Mouse (Mus musculus): ENCODE measurements around the gene Proser3. TPM values are rescaled to one million over a fixed set of nuclear protein-coding genes. Genes with fewer than 3 reads are reported as not detected.
A peak's percentile ranks its signal among the peaks of the same experiment; 100 is the strongest.

Proser3 gene
- polyA plus RNA-seq, 1 experiment from 2014 or later, result 12.6 TPM

GRCm38 (mm10) chr7:30533941-30534632 is 18.0 kb downstream of the Proser3 start:
- Histone ChIP-seq H3K27me3 (ENCODE audit: control insufficient read depth, insufficient read depth, low read length) (no peaks in the 10 kb centered on the region), H3K27ac (ENCODE audit: low read length) (no peak overlapping the region), H3K9ac (ENCODE audit: low read length) (peak overlapping the region; percentile 80), H3K36me3 (ENCODE audit: control insufficient read depth, insufficient read depth, low read length) (peaks cover 11% of the 10 kb centered on the region; the same call in 1 of the 2 replicates), H3K4me1 (ENCODE audit: control insufficient read depth, insufficient read depth, low read length) (peaks cover 9% of the 10 kb centered on the region), H3K9me3 (replicated peaks; ENCODE audit: control insufficient read depth, low read length) (no peaks in the 10 kb centered on the region), H3K4me3 (replicated peaks; ENCODE audit: low read length) (peak overlapping the region; percentile 78), H3K4me2 (ENCODE audit: low read depth, low read length) (peak overlapping the region; percentile 73)
- peak; percentile 12 for ATAC-seq (ENCODE audit: insufficient read depth, low FRiP score)
- 9% methylated on average over 26 of the region's 26 CpGs for WGBS

GRCm38 (mm10) chr7:30532931-30533330 is 19.2 kb downstream of the Proser3 start:
- Histone ChIP-seq H3K27ac (ENCODE audit: low read length) (no peak overlapping the region), H3K4me2 (ENCODE audit: low read depth, low read length) (0 out of 2 replicates have a peak overlapping the region, but pooled peaks have one; percentile 13), H3K9me3 (replicated peaks; ENCODE audit: control insufficient read depth, low read length) (no peaks in the 10 kb centered on the region), H3K4me1 (ENCODE audit: control insufficient read depth, insufficient read depth, low read length) (peaks cover 9% of the 10 kb centered on the region), H3K9ac (ENCODE audit: low read length) (no peak overlapping the region), H3K4me3 (replicated peaks; ENCODE audit: low read length) (no peak overlapping the region), H3K36me3 (ENCODE audit: control insufficient read depth, insufficient read depth, low read length) (peaks cover 11% of the 10 kb centered on the region; the same call in 1 of the 2 replicates), H3K27me3 (ENCODE audit: control insufficient read depth, insufficient read depth, low read length) (no peaks in the 10 kb centered on the region)
- 46% methylated on average over 8 of the region's 8 CpGs for WGBS
- ATAC-seq (ENCODE audit: insufficient read depth, low FRiP score), result 0 out of 2 replicates have a peak, but pooled peaks have one; percentile 8

DNA sequence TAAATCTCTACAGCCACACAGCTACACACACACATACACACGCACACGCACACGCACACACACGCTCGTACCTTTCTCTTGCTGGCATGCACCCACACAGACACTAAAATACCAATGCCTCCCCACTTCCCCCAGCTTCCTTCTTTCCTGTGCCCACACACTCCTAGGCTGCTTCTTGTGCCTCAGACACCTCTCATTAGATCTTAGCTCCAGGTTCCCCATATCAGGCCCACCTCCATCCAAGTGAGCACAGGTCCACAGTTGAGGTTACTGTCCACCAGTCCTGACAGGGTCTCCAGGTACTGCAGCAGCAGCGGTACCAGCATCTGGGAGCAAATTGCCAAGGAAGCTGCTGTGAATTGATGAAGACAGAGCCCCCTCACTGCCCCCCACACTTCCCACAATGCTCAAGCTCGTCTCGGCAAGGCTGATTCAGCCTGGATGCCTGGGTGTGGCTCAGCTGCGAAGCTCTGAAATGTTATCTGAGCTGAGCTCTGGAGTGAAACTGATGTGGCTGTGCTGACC is 20.7 kb downstream of the Proser3 start:
- H3K9me3 ChIP-seq (replicated peaks; ENCODE audit: control insufficient read depth, low read length), result no peaks in the 10 kb centered on the region
- H3K4me1 ChIP-seq (ENCODE audit: control insufficient read depth, insufficient read depth, low read length), result peaks cover 13% of the 10 kb centered on the region
- peaks cover 11% of the 10 kb centered on the region; the same call in 1 of the 2 replicates for H3K36me3 ChIP-seq (ENCODE audit: control insufficient read depth, insufficient read depth, low read length)
- H3K27ac ChIP-seq (ENCODE audit: low read length), result no peak overlapping the region
- WGBS, result 78% methylated on average over 9 of the region's 9 CpGs
- H3K27me3 ChIP-seq (ENCODE audit: control insufficient read depth, insufficient read depth, low read length), result no peaks in the 10 kb centered on the region
- H3K4me3 ChIP-seq (replicated peaks; ENCODE audit: low read length), result no peak overlapping the region
- no peak overlapping the region for H3K4me2 ChIP-seq (ENCODE audit: low read depth, low read length)
- ATAC-seq (ENCODE audit: insufficient read depth, low FRiP score), result no peak
- H3K9ac ChIP-seq (ENCODE audit: low read length), result peak overlapping the region; percentile 48; the same call in 1 of the 2 replicates

GRCm38 (mm10) chr7:30526981-30527380 is 25.1 kb downstream of the Proser3 start:
- no peak for ATAC-seq (ENCODE audit: insufficient read depth, low FRiP score)
- H3K9me3 ChIP-seq (replicated peaks; ENCODE audit: control insufficient read depth, low read length), result no peaks in the 10 kb centered on the region
- peaks cover 11% of the 10 kb centered on the region; the same call in 1 of the 2 replicates for H3K36me3 ChIP-seq (ENCODE audit: control insufficient read depth, insufficient read depth, low read length)
- WGBS, result 82% methylated on average over 14 of the region's 14 CpGs
- peaks cover 10% of the 10 kb centered on the region for H3K4me1 ChIP-seq (ENCODE audit: control insufficient read depth, insufficient read depth, low read length)
- H3K4me3 ChIP-seq (replicated peaks; ENCODE audit: low read length), result no peak overlapping the region
- H3K27ac ChIP-seq (ENCODE audit: low read length), result no peak overlapping the region
- H3K4me2 ChIP-seq (ENCODE audit: low read depth, low read length), result no peak overlapping the region
- no peaks in the 10 kb centered on the region for H3K27me3 ChIP-seq (ENCODE audit: control insufficient read depth, insufficient read depth, low read length)
- peak overlapping the region; percentile 63; the same call in 1 of the 2 replicates for H3K9ac ChIP-seq (ENCODE audit: low read length)

DNA sequence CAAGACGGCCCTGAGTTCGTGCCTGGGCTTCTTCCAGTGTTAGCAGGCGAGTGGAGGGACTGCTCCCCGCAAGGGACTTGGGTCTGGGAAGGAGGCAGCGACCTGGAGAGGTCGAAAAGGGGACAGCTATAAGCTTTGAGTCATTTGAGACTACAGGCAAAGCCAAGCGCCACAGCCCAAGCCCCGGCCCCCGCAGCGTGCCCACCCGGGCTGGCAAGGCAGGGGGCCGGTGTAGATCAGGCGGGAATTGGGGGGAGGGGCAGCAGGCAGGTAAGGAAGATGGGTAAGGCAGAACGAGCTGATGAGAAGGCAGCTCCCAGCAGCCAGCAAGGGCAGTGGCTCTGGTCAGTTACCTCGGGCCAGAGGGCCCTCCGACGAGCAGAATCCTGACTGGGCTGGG is 25.7 kb downstream of the Proser3 start:
- Histone ChIP-seq H3K4me2 (ENCODE audit: low read depth, low read length) (peak overlapping the region; percentile 35), H3K36me3 (ENCODE audit: control insufficient read depth, insufficient read depth, low read length) (peaks cover 11% of the 10 kb centered on the region; the same call in 1 of the 2 replicates), H3K9ac (ENCODE audit: low read length) (peak overlapping the region; percentile 63), H3K27ac (ENCODE audit: low read length) (peak overlapping the region; percentile 15; the same call in 1 of the 2 replicates), H3K4me1 (ENCODE audit: control insufficient read depth, insufficient read depth, low read length) (peaks cover 10% of the 10 kb centered on the region), H3K27me3 (ENCODE audit: control insufficient read depth, insufficient read depth, low read length) (no peaks in the 10 kb centered on the region), H3K4me3 (replicated peaks; ENCODE audit: low read length) (no peak overlapping the region), H3K9me3 (replicated peaks; ENCODE audit: control insufficient read depth, low read length) (no peaks in the 10 kb centered on the region)
- no peak for ATAC-seq (ENCODE audit: insufficient read depth, low FRiP score)
- WGBS, result 34% methylated on average over 17 of the region's 17 CpGs

DNA sequence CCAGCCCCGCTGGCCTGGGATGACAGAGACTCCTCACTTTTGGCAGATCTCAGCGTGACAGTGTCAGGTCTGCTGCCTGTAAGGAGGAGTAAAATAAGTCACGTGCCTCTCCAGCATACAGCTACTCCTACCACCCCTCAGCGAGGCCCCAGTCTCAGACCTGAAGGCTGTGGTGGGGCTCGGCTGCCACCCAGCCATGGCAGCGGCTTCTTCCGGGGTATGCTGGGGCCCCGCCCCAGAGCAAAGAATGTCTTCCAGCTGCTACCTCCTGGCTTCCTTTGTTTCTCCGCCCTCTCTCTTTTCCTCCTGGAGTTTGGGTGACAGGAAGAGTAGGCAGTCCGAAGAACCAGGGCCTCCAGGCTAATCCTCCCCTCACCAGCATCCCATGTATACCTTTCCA is 26.1 kb downstream of the Proser3 start:
- Histone ChIP-seq H3K4me2 (ENCODE audit: low read depth, low read length) (peak overlapping the region; percentile 35), H3K36me3 (ENCODE audit: control insufficient read depth, insufficient read depth, low read length) (peaks cover 11% of the 10 kb centered on the region; the same call in 1 of the 2 replicates), H3K4me3 (replicated peaks; ENCODE audit: low read length) (no peak overlapping the region), H3K27ac (ENCODE audit: low read length) (no peak overlapping the region), H3K9ac (ENCODE audit: low read length) (peak overlapping the region; percentile 63), H3K4me1 (ENCODE audit: control insufficient read depth, insufficient read depth, low read length) (peaks cover 10% of the 10 kb centered on the region), H3K9me3 (replicated peaks; ENCODE audit: control insufficient read depth, low read length) (no peaks in the 10 kb centered on the region), H3K27me3 (ENCODE audit: control insufficient read depth, insufficient read depth, low read length) (no peaks in the 10 kb centered on the region)
- WGBS, result 27% methylated on average over 10 of the region's 10 CpGs
- peak; percentile 24; the same call in 1 of the 2 replicates for ATAC-seq (ENCODE audit: insufficient read depth, low FRiP score)

- Histone ChIP-seq H3K27ac (ENCODE audit: low read length) (no peak overlapping the region), H3K4me1 (ENCODE audit: control insufficient read depth, insufficient read depth, low read length) (peaks cover 10% of the 10 kb centered on the region), H3K9ac (ENCODE audit: low read length) (no peak overlapping the region), H3K9me3 (replicated peaks; ENCODE audit: control insufficient read depth, low read length) (no peaks in the 10 kb centered on the region), H3K4me2 (ENCODE audit: low read depth, low read length) (no peak overlapping the region), H3K36me3 (ENCODE audit: control insufficient read depth, insufficient read depth, low read length) (peaks cover 2% of the 10 kb centered on the region; the same call in 1 of the 2 replicates), H3K27me3 (ENCODE audit: control insufficient read depth, insufficient read depth, low read length) (no peaks in the 10 kb centered on the region), H3K4me3 (replicated peaks; ENCODE audit: low read length) (no peak overlapping the region)
- no peak for ATAC-seq (ENCODE audit: insufficient read depth, low FRiP score)
- 90% methylated on average over 6 of the region's 6 CpGs for WGBS
Observed at GRCm38 (mm10) chr7:30524487-30524886, 27.6 kb downstream of the Proser3 start.

DNA sequence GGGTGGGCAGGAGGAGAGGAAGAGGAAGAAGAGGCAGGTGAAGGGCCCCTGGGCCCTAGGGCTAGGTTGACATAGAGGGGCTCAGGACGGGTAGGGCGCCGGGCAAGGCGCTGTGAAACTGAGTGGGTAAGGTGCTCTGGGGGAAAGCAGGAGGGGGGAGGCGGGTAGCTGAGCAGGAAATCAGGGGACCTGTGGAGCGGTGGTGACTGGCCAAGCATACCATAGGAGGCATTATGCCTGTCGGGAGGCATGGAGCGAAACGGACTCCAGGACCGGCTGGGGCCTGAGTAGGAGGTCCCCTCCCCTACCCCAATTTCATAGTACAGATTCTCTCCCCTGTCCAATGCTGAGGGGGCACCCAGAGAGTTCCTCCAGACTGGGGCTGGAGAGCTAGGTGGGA is 29.2 kb downstream of the Proser3 start:
- no peak overlapping the region for H3K27ac ChIP-seq (ENCODE audit: low read length)
- no peaks in the 10 kb centered on the region for H3K27me3 ChIP-seq (ENCODE audit: control insufficient read depth, insufficient read depth, low read length)
- no peak overlapping the region for H3K4me2 ChIP-seq (ENCODE audit: low read depth, low read length)
- peaks cover 10% of the 10 kb centered on the region for H3K4me1 ChIP-seq (ENCODE audit: control insufficient read depth, insufficient read depth, low read length)
- no peak overlapping the region for H3K4me3 ChIP-seq (replicated peaks; ENCODE audit: low read length)
- no peak overlapping the region for H3K9ac ChIP-seq (ENCODE audit: low read length)
- H3K36me3 ChIP-seq (ENCODE audit: control insufficient read depth, insufficient read depth, low read length), result no peaks in the 10 kb centered on the region
- 82% methylated on average over 10 of the region's 10 CpGs for WGBS
- ATAC-seq (ENCODE audit: insufficient read depth, low FRiP score), result no peak
- no peaks in the 10 kb centered on the region for H3K9me3 ChIP-seq (replicated peaks; ENCODE audit: control insufficient read depth, low read length)

GRCm38 (mm10) chr7:30520856-30521255 is 31.2 kb downstream of the Proser3 start:
- 78% methylated on average over 5 of the region's 5 CpGs for WGBS
- H3K9ac ChIP-seq (ENCODE audit: low read length), result no peak overlapping the region
- no peak for ATAC-seq (ENCODE audit: insufficient read depth, low FRiP score)
- no peak overlapping the region for H3K4me3 ChIP-seq (replicated peaks; ENCODE audit: low read length)
- no peaks in the 10 kb centered on the region for H3K27me3 ChIP-seq (ENCODE audit: control insufficient read depth, insufficient read depth, low read length)
- H3K36me3 ChIP-seq (ENCODE audit: control insufficient read depth, insufficient read depth, low read length), result no peaks in the 10 kb centered on the region
- no peaks in the 10 kb centered on the region for H3K9me3 ChIP-seq (replicated peaks; ENCODE audit: control insufficient read depth, low read length)
- H3K4me2 ChIP-seq (ENCODE audit: low read depth, low read length), result no peak overlapping the region
- no peak overlapping the region for H3K27ac ChIP-seq (ENCODE audit: low read length)
- H3K4me1 ChIP-seq (ENCODE audit: control insufficient read depth, insufficient read depth, low read length), result no peaks in the 10 kb centered on the region
